Mouse (Mus musculus) bone marrow macrophage, adult 2 months (primary cell): ENCODE results near the gene Lrsam1.

Source experiments
- CTCF ChIP-seq: IDR thresholded peaks from 2 replicates; pipeline ENCODE4 v1.5.1; 2012; ENCODE audit warnings: low read depth, mild to moderate bottlenecking, low read length, moderate library complexity
- POLR2A ChIP-seq: IDR thresholded peaks from 2 replicates; pipeline ENCODE4 v1.6.1; 2012; ENCODE audit warnings: mild to moderate bottlenecking, low read depth, low read length, borderline replicate concordance

GRCm38 (mm10) chr2:32997792-32998191, 36.4 kb upstream of the Lrsam1 start:
- TF ChIP-seq CTCF (no peak), POLR2A (no peak)
